Mouse (Mus musculus) kidney, adult 2 months (tissue): Measurements from ENCODE around the gene Mmp25.

Source experiments
- CTCF ChIP-seq: fragments of 200-500 bp; conservative IDR thresholded peaks from 2 replicates; pipeline ENCODE4 v1.5.1; 2011; ENCODE audit warnings: low read depth, mild to moderate bottlenecking, control low read depth, low read length, moderate library complexity, mixed read lengths; ENCODE audit not compliant: insufficient read depth, insufficient read length
- POLR2A ChIP-seq: fragments of 200-500 bp; IDR thresholded peaks from one replicate; pipeline ENCODE4 v1.6.1; 2011; ENCODE audit warnings: low read depth, low read length, control low read depth

DNA sequence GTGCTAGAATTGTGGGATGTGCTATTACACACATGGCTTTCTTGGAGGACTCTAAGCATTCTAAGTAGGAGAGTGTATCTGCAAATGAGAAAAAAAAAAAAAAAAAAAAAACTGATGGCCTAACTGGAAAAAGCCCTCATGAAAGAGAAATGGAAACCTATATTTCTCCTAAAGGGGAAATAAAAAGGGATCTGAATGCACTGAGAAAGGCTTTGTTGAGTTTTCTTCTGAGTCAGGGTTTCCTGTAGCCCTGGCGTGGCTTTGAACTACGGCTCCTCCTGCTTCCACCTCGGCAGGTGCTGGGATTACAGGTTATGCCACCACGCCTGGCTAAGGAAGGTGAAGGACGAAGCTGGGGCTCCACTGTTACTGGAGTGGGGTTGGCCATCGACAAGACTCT lies 8.9 kb upstream of the Mmp25 start:
- TF ChIP-seq CTCF = no peak
- TF ChIP-seq POLR2A = no peak
